Mouse (Mus musculus) gastrocnemius, postnatal 10 days (tissue): ENCODE results near the gene Plpp1. TPM values are rescaled to one million over a fixed set of nuclear protein-coding genes. Genes with fewer than 3 reads are reported as not detected.

ENCODE experiments used
- DNase-seq: peaks from one replicate; pipeline ENCODE4 v3.0.0; 2021; ENCODE audit warnings: mixed read lengths
- total RNA-seq, 2 experiments: library from RNA; stranded (reverse); gene quantifications; 2 replicates each; pipeline ENCODE4 v1.2.3; 2021

Gene Plpp1
- total RNA-seq, 2 experiments from 2014 or later = 78.3 to 89.9 TPM

DNA sequence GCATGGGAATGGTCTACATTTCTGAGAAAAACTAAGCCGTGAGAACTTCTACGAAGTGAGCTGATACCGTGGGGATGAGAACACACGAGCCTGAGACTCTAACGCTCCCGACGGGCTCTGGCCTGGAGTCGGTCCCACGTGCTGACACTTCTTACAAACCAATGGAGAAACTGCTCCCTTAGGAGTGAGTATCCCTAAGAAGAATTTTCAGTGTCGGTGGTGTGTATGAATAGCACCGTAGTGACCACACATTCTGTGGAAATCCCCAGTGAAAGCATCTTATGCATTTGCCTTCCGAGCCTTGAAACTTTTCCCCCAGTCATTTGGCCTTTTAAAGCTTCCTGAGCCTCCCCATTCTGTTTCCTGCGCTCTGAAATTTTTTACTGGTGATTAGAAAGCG is 27.7 kb upstream of the Plpp1 start:
- no peak for DNase-seq

GRCm38 (mm10) chr13:112773991-112774675 is 26.5 kb upstream of the Plpp1 start:
- no peak for DNase-seq

DNA sequence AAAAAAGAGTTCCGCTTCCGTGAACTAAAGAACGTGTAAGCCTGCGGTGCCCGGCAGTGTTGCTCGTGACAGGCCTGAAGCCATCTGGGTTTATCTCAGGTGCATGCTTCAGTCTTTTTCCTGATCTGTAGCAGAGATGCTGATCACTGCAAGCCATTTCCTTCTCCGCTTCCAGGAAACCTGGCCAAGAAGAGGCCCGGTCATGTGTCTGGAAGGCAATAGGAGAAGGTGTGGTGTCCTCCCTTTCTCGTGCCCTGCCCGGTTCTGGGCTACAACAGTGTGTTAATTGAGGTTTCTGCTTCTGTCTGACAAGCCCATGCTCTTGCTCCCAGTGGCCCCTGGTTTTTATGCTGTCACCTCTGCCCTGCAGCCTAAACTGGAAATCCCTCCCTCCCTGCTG is 24.7 kb upstream of the Plpp1 start:
- no peak for DNase-seq

DNA sequence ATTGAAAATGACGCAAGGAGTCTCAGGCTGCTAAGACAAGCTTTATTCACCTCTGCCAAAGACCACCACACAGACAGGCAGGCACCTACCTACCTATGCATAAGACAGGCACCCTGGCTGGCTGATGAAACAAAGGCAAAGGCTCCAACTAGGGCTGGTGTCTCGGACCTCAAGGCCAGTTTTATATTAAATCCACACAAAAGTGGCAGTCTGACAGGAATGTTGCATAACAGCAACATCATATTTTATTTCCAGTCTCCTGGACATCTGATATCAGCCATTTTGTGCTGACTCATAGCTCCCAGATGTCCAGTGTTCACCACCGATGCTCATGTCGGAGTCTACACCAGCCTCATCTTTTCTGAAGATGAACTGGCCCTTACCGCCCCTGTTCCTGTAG is 22.2 kb upstream of the Plpp1 start:
- DNase-seq = no peak

DNA sequence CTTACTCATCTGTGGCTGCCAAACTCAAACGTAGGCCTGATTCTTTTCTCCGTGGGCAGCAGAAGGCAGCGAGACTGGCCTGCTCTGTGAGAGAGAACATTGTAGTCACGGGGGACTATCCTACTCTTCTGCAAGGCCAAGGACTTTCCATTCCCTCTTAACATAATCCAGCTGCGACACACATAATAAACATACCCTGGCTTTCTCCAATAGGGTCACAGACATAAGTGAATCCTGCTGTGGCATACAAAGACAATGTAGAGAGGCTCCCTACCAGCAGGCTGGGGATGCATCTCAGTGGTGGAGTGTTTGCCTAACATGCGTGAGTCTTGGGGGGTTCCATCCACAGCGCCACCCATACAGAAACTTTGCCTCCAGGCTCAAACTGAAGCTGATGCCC is 15.3 kb upstream of the Plpp1 start:
- DNase-seq = no peak

DNA sequence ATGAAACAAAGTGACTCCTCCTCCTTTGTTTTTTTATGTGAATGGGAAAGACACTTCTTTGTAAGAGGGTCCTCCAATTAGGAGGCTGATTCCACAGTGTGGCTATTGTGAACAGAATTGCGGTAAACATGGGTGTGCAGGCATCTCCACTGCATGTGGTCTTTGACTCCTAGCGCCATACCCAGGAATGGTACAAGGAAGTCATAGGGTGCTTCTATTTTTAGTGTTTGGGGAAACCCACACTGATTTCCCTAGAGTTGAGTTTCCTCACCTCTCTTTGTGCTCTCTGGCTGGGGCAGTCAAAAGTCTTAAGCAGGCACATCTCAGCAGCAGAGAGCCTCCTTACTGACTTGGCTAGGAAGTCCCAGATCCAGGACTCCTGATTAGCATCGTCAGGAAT is 14.4 kb upstream of the Plpp1 start:
- no peak for DNase-seq

DNA sequence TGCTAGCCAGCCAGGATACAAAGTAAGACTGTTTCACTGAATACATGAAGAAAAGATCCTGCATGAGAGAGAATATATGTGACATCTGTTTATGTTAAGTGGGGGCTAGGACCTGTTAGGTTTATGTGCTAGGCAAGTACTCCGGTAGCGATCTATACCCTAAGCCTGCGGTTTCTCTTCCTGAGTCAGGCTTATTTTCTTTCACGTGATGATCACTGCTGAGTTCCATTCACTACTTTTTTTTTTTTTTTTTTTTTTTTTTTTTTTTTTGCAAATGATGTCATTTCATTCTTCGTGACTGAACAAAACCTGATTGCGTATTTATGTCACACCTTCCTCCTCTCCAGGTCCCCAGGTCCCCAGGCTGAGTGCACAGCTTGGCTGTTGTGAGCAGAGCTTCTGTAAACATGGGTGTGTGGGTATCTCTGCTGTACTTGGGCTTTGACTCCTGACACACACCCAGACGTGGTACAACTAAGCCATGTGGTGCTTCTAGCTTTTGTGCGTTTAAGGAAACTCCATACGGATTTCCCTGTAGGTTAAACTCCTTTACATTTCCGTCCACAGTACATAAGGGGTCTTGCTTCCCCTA is 13.6 kb upstream of the Plpp1 start:
- DNase-seq = no peak

- no peak for DNase-seq
Observed at GRCm38 (mm10) chr13:112790774-112791173, 9.8 kb upstream of the Plpp1 start.

- DNase-seq = no peak
Observed at GRCm38 (mm10) chr13:112791906-112792305, 8.7 kb upstream of the Plpp1 start.

GRCm38 (mm10) chr13:112798243-112798952 is 2.2 kb upstream of the Plpp1 start:
- DNase-seq = no peak

- no peak for DNase-seq
Observed at GRCm38 (mm10) chr13:112798953-112799305, 1.7 kb upstream of the Plpp1 start.

- DNase-seq = no peak
Observed at GRCm38 (mm10) chr13:112799721-112800241, 811 bp upstream of the Plpp1 start.

DNA sequence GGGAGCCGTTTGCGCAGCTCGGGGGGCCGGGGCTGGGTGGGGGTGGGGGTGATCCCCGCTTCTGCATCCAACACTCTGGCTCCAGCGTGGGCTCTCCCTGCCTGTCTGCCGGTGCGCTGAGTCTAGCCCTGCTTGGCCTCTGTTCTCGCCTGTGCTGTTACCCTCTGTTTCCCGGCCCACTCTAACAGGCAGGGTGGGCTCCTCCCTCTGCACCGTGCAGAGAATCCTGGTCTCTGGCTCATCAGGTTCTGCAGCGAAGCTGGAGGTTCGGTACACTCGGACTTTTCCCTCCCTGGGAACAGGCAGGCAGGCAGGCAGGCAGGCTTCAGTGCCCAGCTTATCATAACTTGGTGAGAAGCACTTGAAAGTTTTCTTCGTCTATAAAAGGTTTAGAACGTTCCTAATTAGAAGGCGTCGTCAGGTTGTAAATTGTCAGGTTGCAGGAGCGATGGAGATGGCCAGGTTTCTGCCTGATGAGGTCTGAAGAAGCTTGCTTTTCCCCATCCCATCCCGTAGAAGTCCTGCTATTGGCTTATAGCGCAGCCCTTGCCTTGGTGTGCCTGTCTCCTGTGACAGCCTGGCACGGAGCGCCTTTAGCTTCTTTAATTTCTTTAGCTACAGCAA is 901 bp downstream of the Plpp1 start:
- DNase-seq = peak; percentile 31

DNA sequence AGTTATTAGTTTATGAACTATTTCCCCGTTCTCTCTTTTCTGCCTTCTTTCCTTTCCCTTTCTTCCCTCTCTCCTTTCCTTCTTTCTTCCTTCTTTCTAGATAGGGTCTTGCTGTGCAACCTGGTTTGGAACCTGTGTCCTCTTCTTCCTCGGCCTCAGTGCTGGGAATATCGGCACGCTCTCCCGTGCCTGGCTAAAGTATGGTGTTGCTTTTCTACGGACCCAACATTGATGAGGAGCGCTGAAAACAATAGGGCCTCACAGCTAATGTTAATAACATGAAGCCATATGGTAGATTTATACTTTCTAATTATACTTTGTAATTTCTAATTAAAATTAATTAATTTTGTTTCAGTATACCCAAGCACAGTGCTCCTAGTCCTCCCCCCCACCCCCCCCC is 2.5 kb downstream of the Plpp1 start:
- DNase-seq = no peak

- no peak for DNase-seq
Observed at GRCm38 (mm10) chr13:112803661-112804060, 3.1 kb downstream of the Plpp1 start.

- DNase-seq = no peak
Observed at GRCm38 (mm10) chr13:112805529-112805928, 4.9 kb downstream of the Plpp1 start.

DNA sequence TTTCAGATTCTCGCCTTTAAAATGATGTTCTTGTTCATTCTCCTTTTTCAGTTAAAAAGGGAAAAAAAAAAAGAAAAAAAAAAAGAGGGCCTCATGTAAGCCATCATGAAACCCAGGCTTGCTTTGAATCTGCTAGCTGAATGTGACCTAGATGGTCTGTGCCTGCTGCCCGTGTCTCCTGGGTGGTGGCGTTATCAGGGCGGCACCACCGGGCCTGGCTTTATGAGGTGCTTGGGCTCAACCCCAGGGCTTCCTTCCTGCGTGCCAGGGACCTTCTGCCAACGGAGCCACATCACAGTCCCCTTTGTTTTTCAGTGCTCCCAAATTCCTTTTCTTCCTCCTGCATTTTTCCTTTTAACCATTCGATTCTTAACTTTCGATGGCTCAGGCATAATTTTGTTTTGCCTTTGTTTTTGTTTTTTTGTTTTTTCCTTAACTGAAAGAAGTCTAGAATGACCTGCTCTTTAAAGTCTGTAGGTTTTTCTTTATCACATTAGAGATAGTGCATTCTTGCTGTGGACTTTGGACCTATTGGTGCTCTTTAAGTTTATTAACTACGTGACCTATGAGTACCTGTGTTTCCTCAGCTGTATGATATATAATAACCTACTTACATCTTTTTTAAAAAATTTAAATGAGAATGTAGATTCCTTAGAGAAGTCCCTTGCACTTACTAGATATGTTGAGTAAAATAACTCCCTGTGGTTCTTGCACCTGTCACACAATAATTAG is 7.5 kb downstream of the Plpp1 start:
- no peak for DNase-seq

GRCm38 (mm10) chr13:112809504-112810247 is 9.1 kb downstream of the Plpp1 start:
- DNase-seq = no peak

DNA sequence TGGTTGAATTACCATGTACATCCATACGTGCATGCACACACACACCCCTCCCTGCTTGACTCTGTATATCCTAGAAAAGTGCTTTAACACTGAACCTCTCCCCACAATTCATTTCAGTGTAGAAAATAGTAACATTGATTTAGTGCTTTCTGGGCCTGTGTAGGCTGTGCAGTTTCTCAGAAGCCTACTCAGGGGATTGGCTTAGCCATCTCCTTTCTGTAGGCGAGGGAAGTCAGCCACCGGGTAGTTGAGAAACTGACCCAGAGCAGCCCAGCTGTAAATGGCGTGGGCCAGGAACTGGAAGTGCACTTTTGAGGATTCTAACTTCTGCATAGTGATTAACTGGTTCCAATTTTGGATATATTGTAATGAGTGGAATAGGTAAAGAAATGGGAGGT is 9.7 kb downstream of the Plpp1 start:
- DNase-seq = no peak

DNA sequence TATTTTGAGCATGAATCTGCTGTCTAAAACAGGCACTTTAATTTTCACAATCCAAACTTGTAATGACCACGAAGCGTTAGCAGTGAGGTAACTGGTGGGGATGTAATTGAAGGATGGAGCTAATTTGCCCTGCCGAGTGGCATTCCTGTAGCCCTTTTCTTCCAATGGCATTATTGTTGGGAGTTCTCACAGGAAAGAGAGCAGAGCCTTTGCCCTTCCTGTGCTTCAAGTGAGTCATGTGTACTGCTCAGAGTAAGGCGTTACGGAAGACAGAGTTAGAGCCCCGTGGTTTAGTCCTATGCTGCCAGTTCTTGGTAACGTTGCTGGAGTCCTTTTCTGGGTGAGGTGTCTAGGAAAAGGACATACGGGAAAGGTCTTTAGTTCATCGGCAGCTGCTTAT is 10.2 kb downstream of the Plpp1 start:
- no peak for DNase-seq

DNA sequence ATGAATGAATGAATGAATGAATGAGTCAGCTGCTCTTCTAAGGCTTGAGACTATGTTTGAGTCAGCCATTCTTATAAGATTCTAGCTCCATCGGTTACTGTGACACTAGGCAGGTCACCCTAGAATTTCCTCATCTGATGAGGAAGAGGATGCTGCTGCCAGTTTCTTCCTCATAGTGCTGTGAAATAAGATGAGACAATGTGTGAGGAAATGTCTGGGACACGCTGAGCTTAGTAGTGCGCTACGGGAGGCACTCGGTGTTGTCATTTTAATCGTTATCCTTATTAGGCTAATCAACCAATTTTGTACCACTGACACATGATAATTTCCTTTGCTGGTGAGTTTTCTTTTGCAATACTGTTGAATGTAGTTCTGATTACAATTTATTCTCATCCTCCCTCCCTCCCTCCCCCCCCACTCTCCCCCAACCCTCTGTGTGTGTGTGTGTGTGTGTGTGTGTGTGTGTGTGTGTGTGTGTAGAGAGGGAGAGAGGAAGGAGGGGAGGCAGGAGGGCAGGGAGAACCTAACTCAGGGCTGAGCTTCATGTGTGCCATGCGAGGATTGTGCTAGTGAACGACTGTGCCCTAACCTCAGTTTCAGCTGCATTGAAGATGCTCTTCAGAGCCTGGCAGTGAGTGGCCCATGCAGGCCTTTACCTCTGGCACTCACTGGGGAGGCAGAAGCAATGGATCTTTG is 11.3 kb downstream of the Plpp1 start:
- DNase-seq = no peak
